Mouse (Mus musculus): ENCODE measurements around the gene Pacsin2.

GRCm38 (mm10) chr15:83447791-83448544 lies 16.4 kb downstream of the Pacsin2 start:
- TF ChIP-seq CTCF (IDR thresholded peaks at IDR 0.05; ENCODE audit: borderline replicate concordance, insufficient read depth, low read length): no peak
- no peak for TF ChIP-seq POLR2A (IDR thresholded peaks at IDR 0.05; ENCODE audit: low read depth, low read length)

Measured in embryonic fibroblast, embryonic 13.5 days (primary cell).